14 mouse cellular contexts compared by ENCODE assay signal in genomic region chr2:97414416-97415362, GRCm38 (mm10).
DNase-seq lines count a peak whose midpoint lies in the region; ATAC-seq and TF ChIP-seq lines count a peak whose summit lies in the region.
"Had no signal": no experiment of that assay in that cellular context is flagged by ENCODE, and none has a peak within 500 bp of the region (broad histone marks: within the 10 kb centered on the region; RNA-seq: fewer than 3 reads in every experiment).

No protein-coding gene starts in this region.

- no peak overlapping the region for H3K4me3 ChIP-seq in forebrain, embryonic 12.5 days (replicated peaks)
- no peak overlapping the region for H3K4me3 ChIP-seq in forebrain, embryonic 16.5 days (replicated peaks; ENCODE audit: low read length)
- H3K4me3 ChIP-seq in hindbrain, postnatal 0 days (ENCODE audit: low read length) = no peak overlapping the region
- H3K4me3 ChIP-seq: embryonic facial prominence, embryonic 15.5 days had no signal

- peak; percentile 61; the same call in 1 of the 2 replicates for ATAC-seq in forebrain, embryonic 12.5 days (ENCODE audit: low FRiP score)
- peak; percentile 96 for ATAC-seq in forebrain, embryonic 16.5 days
- no peak for ATAC-seq in megakaryocyte, adult 5-6 weeks (ENCODE audit: poor library complexity, severe bottlenecking)
- no peak for ATAC-seq in hindbrain, postnatal 0 days

- H3K4me1 ChIP-seq in forebrain, embryonic 12.5 days = no peaks in the 10 kb centered on the region
- peaks cover 8% of the 10 kb centered on the region; the same call in 1 of the 2 replicates for H3K4me1 ChIP-seq in forebrain, embryonic 16.5 days (replicated peaks; ENCODE audit: control insufficient read depth, insufficient read depth, low read length)
- no peaks in the 10 kb centered on the region for H3K4me1 ChIP-seq in hindbrain, postnatal 0 days (ENCODE audit: insufficient read depth, low read length)
- H3K4me1 ChIP-seq: embryonic facial prominence, embryonic 15.5 days had no signal

- no peak overlapping the region for H3K27ac ChIP-seq in forebrain, embryonic 12.5 days
- H3K27ac ChIP-seq in forebrain, embryonic 16.5 days (ENCODE audit: low read length) = no peak overlapping the region
- H3K27ac ChIP-seq in hindbrain, postnatal 0 days = no peak overlapping the region
- H3K27ac ChIP-seq: embryonic facial prominence, embryonic 15.5 days had no signal

- intact Hi-C loops in heart, postnatal 14 days (cut with DNase I) = no loop called here

- H3K9me3 ChIP-seq in forebrain, embryonic 12.5 days = no peaks in the 10 kb centered on the region
- H3K9me3 ChIP-seq in forebrain, embryonic 16.5 days (ENCODE audit: control insufficient read depth, low read length) = no peaks in the 10 kb centered on the region
- H3K9me3 ChIP-seq in hindbrain, postnatal 0 days (ENCODE audit: low read length) = no peaks in the 10 kb centered on the region
- H3K9me3 ChIP-seq: embryonic facial prominence, embryonic 15.5 days had no signal

- TF ChIP-seq CTCF in hindbrain, postnatal 0 days (IDR thresholded peaks at IDR 0.05; ENCODE audit: low read depth) = no peak

- no peak overlapping the region for H3K9ac ChIP-seq in forebrain, embryonic 12.5 days
- no peak overlapping the region for H3K9ac ChIP-seq in forebrain, embryonic 16.5 days (replicated peaks; ENCODE audit: low read depth, low read length)
- no peak overlapping the region for H3K9ac ChIP-seq in hindbrain, postnatal 0 days (replicated peaks; ENCODE audit: low read length)
- H3K9ac ChIP-seq: embryonic facial prominence, embryonic 15.5 days had no signal

- H3K4me2 ChIP-seq in forebrain, embryonic 12.5 days = no peak overlapping the region
- H3K4me2 ChIP-seq in forebrain, embryonic 16.5 days (ENCODE audit: low read length) = no peak overlapping the region
- no peak overlapping the region for H3K4me2 ChIP-seq in hindbrain, postnatal 0 days (ENCODE audit: low read depth, low read length)
- H3K4me2 ChIP-seq: embryonic facial prominence, embryonic 15.5 days; liver, embryonic 11.5 days had no signal

- H3K27me3 ChIP-seq in forebrain, embryonic 12.5 days = no peaks in the 10 kb centered on the region
- no peaks in the 10 kb centered on the region for H3K27me3 ChIP-seq in forebrain, embryonic 16.5 days (replicated peaks; ENCODE audit: control insufficient read depth, insufficient read depth, low read length)
- no peaks in the 10 kb centered on the region for H3K27me3 ChIP-seq in hindbrain, postnatal 0 days (ENCODE audit: insufficient read depth, low read length)
- H3K27me3 ChIP-seq: embryonic facial prominence, embryonic 15.5 days had no signal

- DNase-seq in layer of hippocampus, postnatal 14 days (ENCODE audit: low spot score in 2 of 2) = peak; percentile 9 to 20
- DNase-seq in right cerebral cortex, adult 2 months (ENCODE audit: low spot score in 2 of 2) = peak; percentile 48 to 67
- DNase-seq in heart, postnatal 14 days = no peak
- DNase-seq in hindbrain, postnatal 0 days (ENCODE audit: low spot score) = no peak
- DNase-seq: adrenal gland, postnatal 25 days; gastrocnemius, postnatal 25 days; kidney, postnatal 36 days; lung, postnatal 10 days; midbrain, embryonic 14.5 days had no signal

- no peaks in the 10 kb centered on the region for H3K36me3 ChIP-seq in forebrain, embryonic 12.5 days (replicated peaks)
- no peaks in the 10 kb centered on the region for H3K36me3 ChIP-seq in forebrain, embryonic 16.5 days (ENCODE audit: control insufficient read depth, insufficient read depth)
- H3K36me3 ChIP-seq in hindbrain, postnatal 0 days (ENCODE audit: insufficient read depth, low read length) = no peaks in the 10 kb centered on the region
- H3K36me3 ChIP-seq: embryonic facial prominence, embryonic 15.5 days had no signal

- WGBS in forebrain, embryonic 12.5 days = 77% methylated on average over 8 of the region's 8 CpGs
- 49% methylated on average over 8 of the region's 8 CpGs for WGBS in forebrain, embryonic 16.5 days
- WGBS in hindbrain, postnatal 0 days = 80% methylated on average over 8 of the region's 8 CpGs

Comparison
In these comparisons a context has a peak if more than half of its experiments do, and no peak if none do; other contexts are left out.
1. ATAC-seq: peak in forebrain, embryonic 12.5 days (single experiment) and forebrain, embryonic 16.5 days (single experiment); none in megakaryocyte, adult 5-6 weeks (single experiment) and hindbrain, postnatal 0 days (single experiment).
2. DNase-seq: peak in layer of hippocampus, postnatal 14 days (2 of 2) and right cerebral cortex, adult 2 months (2 of 2); none in heart, postnatal 14 days (0 of 2) and hindbrain, postnatal 0 days (single experiment).